Mouse (Mus musculus) embryonic fibroblast, embryonic 13.5 days (primary cell): ENCODE measurements around the gene Snrpg.

Experiments used
- CTCF ChIP-seq: IDR thresholded peaks from 2 replicates; pipeline ENCODE4 v1.5.1; 2011; ENCODE audit warnings: mild to moderate bottlenecking, control low read depth, low read length, moderate library complexity, borderline replicate concordance; ENCODE audit not compliant: insufficient read depth
- POLR2A ChIP-seq: IDR thresholded peaks from 2 replicates; pipeline ENCODE4 v1.6.1; 2011; ENCODE audit warnings: low read depth, mild to moderate bottlenecking, control low read depth, low read length, moderate library complexity

- no peak for TF ChIP-seq CTCF
- no peak for TF ChIP-seq POLR2A
These were observed 23.1 kb downstream of the Snrpg start for GRCm38 (mm10) chr6:86394078-86394720.
